Mouse (Mus musculus): Measurements from ENCODE around the gene Hmgcr. TPM values are rescaled to one million over a fixed set of nuclear protein-coding genes. Genes with fewer than 3 reads are reported as not detected.

Hmgcr gene
- polyA plus RNA-seq, 1 experiment from 2014 or later = 73.7 TPM

- H3K27me3 ChIP-seq = no peaks in the 10 kb centered on the region
- H3K9ac ChIP-seq = no peak overlapping the region
- no peak overlapping the region for H3K27ac ChIP-seq
- H3K4me2 ChIP-seq = no peak overlapping the region
- no peaks in the 10 kb centered on the region for H3K9me3 ChIP-seq
- no peaks in the 10 kb centered on the region for H3K36me3 ChIP-seq
- no peak for ATAC-seq (ENCODE audit: insufficient number of reproducible peaks, insufficient read depth, low FRiP score, low TSS enrichment, low read depth)
- no peaks in the 10 kb centered on the region for H3K4me1 ChIP-seq
- no peak overlapping the region for H3K4me3 ChIP-seq
Measured at GRCm38 (mm10) chr13:96681088-96681620, 10.4 kb upstream of the Hmgcr start.

DNA sequence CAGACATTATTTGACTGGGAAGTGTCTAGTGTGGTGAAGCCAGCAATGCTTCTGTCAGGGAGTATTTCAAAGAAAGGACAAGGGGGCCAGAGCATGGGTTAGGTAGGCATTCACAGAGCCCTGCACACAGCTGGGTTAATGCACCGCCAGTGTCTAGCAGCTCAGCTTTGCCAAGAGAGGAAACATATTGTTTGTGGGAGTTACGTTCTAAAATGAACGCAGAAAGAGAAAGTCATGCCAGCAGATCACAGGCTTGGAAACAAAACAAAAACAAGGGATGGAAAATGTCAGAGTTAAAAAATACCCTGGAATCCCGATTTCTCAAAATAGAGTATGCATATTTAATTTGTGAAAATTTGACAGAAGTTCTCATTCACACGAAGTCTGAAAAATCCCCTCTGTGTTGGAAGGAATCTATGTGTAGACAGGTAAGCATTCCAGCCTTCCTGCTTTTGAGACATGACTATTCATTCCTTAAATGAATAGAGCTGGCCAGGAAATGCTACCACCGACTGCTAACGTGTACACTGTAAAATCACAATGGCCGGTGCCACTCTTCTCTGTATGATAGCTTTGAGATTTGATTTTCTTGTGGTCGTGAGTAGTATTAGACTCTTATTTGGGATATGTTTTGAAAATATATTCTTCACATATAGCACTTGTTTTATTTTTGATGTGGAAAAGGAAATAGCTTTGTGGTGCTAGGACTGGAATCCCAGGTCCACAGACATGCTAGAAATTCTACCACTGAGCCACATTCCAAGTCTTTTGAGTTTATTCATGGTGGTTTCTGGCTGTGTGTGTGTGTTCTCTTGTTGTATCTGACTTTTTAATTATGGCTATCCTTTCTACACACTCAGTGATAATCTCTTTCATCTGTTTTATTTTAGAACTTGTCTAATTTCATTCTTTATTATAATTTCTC is 9.7 kb upstream of the Hmgcr start:
- ATAC-seq (ENCODE audit: insufficient number of reproducible peaks, insufficient read depth, low FRiP score, low TSS enrichment, low read depth) = no peak
- H3K4me3 ChIP-seq = no peak overlapping the region
- H3K4me2 ChIP-seq = no peak overlapping the region
- no peak overlapping the region; the same call in 1 of the 2 replicates for H3K27ac ChIP-seq
- no peaks in the 10 kb centered on the region for H3K36me3 ChIP-seq
- 64% methylated on average over 9 of the region's 9 CpGs for WGBS
- H3K4me1 ChIP-seq = no peaks in the 10 kb centered on the region
- H3K27me3 ChIP-seq = no peaks in the 10 kb centered on the region
- no peaks in the 10 kb centered on the region for H3K9me3 ChIP-seq
- H3K9ac ChIP-seq = no peak overlapping the region

- no peak overlapping the region for H3K4me3 ChIP-seq
- H3K27ac ChIP-seq = no peak overlapping the region
- no peaks in the 10 kb centered on the region for H3K4me1 ChIP-seq
- no peaks in the 10 kb centered on the region for H3K36me3 ChIP-seq
- no peaks in the 10 kb centered on the region for H3K27me3 ChIP-seq
- no peak overlapping the region for H3K4me2 ChIP-seq
- 78% methylated on average over 6 of the region's 6 CpGs for WGBS
- ATAC-seq (ENCODE audit: insufficient number of reproducible peaks, insufficient read depth, low FRiP score, low TSS enrichment, low read depth) = no peak
- H3K9ac ChIP-seq = no peak overlapping the region
- no peaks in the 10 kb centered on the region for H3K9me3 ChIP-seq
Measured at GRCm38 (mm10) chr13:96678616-96679015, 7.9 kb upstream of the Hmgcr start.

- Histone ChIP-seq H3K4me3 (no peak overlapping the region), H3K27ac (no peak overlapping the region), H3K4me2 (no peak overlapping the region), H3K9ac (no peak overlapping the region), H3K36me3 (no peaks in the 10 kb centered on the region), H3K27me3 (no peaks in the 10 kb centered on the region), H3K4me1 (no peaks in the 10 kb centered on the region), H3K9me3 (no peaks in the 10 kb centered on the region)
- 74% methylated on average over 1 of the region's 1 CpGs for WGBS
- no peak for ATAC-seq (ENCODE audit: insufficient number of reproducible peaks, insufficient read depth, low FRiP score, low TSS enrichment, low read depth)
Measured at GRCm38 (mm10) chr13:96677071-96677470, 6.3 kb upstream of the Hmgcr start.

GRCm38 (mm10) chr13:96675756-96676155 is 5.0 kb upstream of the Hmgcr start:
- 81% methylated on average over 6 of the region's 6 CpGs for WGBS
- H3K27me3 ChIP-seq = no peaks in the 10 kb centered on the region

GRCm38 (mm10) chr13:96673817-96674216 is 3.1 kb upstream of the Hmgcr start:
- no peak for ATAC-seq (ENCODE audit: insufficient number of reproducible peaks, insufficient read depth, low FRiP score, low TSS enrichment, low read depth)
- H3K4me2 ChIP-seq = no peak overlapping the region
- 79% methylated on average over 7 of the region's 7 CpGs for WGBS
- no peak overlapping the region for H3K27ac ChIP-seq
- H3K27me3 ChIP-seq = no peaks in the 10 kb centered on the region
- H3K4me3 ChIP-seq = no peak overlapping the region
- H3K4me1 ChIP-seq = peaks cover 15% of the 10 kb centered on the region
- H3K9me3 ChIP-seq = no peaks in the 10 kb centered on the region
- H3K9ac ChIP-seq = no peak overlapping the region
- H3K36me3 ChIP-seq = no peaks in the 10 kb centered on the region

More at GRCm38 (mm10) chr13:96675756-96676155, 5.0 kb upstream of the Hmgcr start:
- Histone ChIP-seq H3K9me3 (no peaks in the 10 kb centered on the region), H3K27ac (no peak overlapping the region), H3K36me3 (no peaks in the 10 kb centered on the region), H3K4me3 (no peak overlapping the region), H3K4me1 (peaks cover 8% of the 10 kb centered on the region; the same call in 1 of the 2 replicates), H3K4me2 (no peak overlapping the region), H3K9ac (no peak overlapping the region)
- no peak for ATAC-seq (ENCODE audit: insufficient number of reproducible peaks, insufficient read depth, low FRiP score, low TSS enrichment, low read depth)

GRCm38 (mm10) chr13:96672276-96672675 is 1.5 kb upstream of the Hmgcr start:
- no peak overlapping the region for H3K4me2 ChIP-seq
- H3K36me3 ChIP-seq = no peaks in the 10 kb centered on the region
- H3K9me3 ChIP-seq = no peaks in the 10 kb centered on the region
- H3K4me3 ChIP-seq = no peak overlapping the region
- no peak for ATAC-seq (ENCODE audit: insufficient number of reproducible peaks, insufficient read depth, low FRiP score, low TSS enrichment, low read depth)
- H3K4me1 ChIP-seq = peaks cover 31% of the 10 kb centered on the region
- 53% methylated on average over 6 of the region's 6 CpGs for WGBS
- no peak overlapping the region for H3K27ac ChIP-seq
- no peaks in the 10 kb centered on the region for H3K27me3 ChIP-seq
- H3K9ac ChIP-seq = no peak overlapping the region

DNA sequence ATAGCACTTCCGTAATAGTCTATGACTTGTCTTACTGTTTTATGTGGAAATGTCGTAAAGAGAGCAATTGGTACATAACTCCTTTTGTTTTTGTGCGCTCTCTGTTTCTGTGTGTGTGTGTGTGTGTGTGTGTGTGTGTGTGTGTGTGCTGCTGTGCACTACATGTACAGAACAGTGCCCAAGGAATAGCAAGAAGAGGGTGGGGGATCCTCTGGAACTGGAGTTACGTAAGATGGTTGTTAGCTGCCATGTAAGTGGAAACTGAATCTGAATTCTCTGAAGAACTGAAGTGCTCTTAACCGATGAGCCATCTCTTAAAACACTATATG is 1.1 kb upstream of the Hmgcr start:
- no peaks in the 10 kb centered on the region for H3K27me3 ChIP-seq
- no peaks in the 10 kb centered on the region for H3K36me3 ChIP-seq
- WGBS = 89% methylated on average over 5 of the region's 5 CpGs
- H3K4me1 ChIP-seq = peaks cover 35% of the 10 kb centered on the region
- H3K9ac ChIP-seq = no peak overlapping the region
- no peaks in the 10 kb centered on the region for H3K9me3 ChIP-seq
- no peak overlapping the region; the same call in 1 of the 2 replicates for H3K27ac ChIP-seq
- no peak for ATAC-seq (ENCODE audit: insufficient number of reproducible peaks, insufficient read depth, low FRiP score, low TSS enrichment, low read depth)
- H3K4me2 ChIP-seq = no peak overlapping the region
- H3K4me3 ChIP-seq = no peak overlapping the region

DNA sequence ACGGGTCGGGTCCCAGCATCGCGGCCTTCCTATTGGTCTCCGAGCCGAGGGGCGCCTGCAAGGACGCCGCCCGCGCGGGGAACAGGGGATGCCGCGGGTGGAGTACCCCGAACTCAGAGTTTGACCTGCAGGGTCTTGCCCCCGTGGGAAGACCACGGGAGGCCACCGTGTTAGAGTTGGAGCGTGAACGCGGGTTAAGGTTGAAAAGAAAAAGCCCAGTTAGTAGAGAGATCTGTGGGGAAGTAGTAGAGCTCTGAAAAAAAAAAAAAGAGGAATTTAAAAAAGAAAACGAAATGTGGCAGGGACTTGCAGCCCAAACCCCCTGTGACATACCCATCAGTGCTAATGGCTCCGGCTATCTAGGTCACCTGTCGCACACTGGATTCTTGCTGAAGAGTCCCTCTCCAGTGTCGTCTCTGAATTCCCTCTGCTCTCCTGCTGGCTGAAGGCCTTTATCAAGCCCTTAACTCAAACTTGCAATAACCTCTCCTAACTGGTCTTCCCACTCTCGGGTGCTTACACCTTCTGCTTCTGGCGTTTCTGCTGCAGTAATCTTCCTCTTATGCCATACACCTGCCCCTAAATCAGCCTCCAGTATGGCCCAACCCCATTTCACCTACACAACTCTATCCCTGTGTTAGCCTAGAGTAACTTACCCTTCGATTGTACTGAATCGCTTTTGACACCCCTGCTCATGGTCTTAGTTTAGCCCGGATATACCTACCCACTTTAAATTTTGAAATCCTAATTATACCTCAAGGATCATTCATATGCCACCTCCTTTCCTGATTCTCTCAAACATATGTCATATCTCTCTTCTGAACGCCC is 556 bp upstream of the Hmgcr start:
- no peaks in the 10 kb centered on the region for H3K36me3 ChIP-seq
- peak overlapping the region; percentile 61 for H3K27ac ChIP-seq
- H3K9me3 ChIP-seq = no peaks in the 10 kb centered on the region
- H3K4me2 ChIP-seq = peak overlapping the region; percentile 70
- peak overlapping the region; percentile 61 for H3K9ac ChIP-seq
- no peaks in the 10 kb centered on the region for H3K27me3 ChIP-seq
- no peak for ATAC-seq (ENCODE audit: insufficient number of reproducible peaks, insufficient read depth, low FRiP score, low TSS enrichment, low read depth)
- peaks cover 35% of the 10 kb centered on the region for H3K4me1 ChIP-seq
- H3K4me3 ChIP-seq = peak overlapping the region; percentile 72
- WGBS = 13% methylated on average over 31 of the region's 31 CpGs

- H3K4me3 ChIP-seq = peak overlapping the region; percentile 72
- peak overlapping the region; percentile 94 for H3K9ac ChIP-seq
- H3K27me3 ChIP-seq = no peaks in the 10 kb centered on the region
- peak overlapping the region; percentile 70 for H3K4me2 ChIP-seq
- ATAC-seq (ENCODE audit: insufficient number of reproducible peaks, insufficient read depth, low FRiP score, low TSS enrichment, low read depth) = no peak
- H3K4me1 ChIP-seq = peaks cover 35% of the 10 kb centered on the region
- H3K36me3 ChIP-seq = peaks cover 11% of the 10 kb centered on the region
- 4% methylated on average over 13 of the region's 13 CpGs for WGBS
- no peaks in the 10 kb centered on the region for H3K9me3 ChIP-seq
- H3K27ac ChIP-seq = peak overlapping the region; percentile 89
Measured at GRCm38 (mm10) chr13:96670019-96670405, 724 bp downstream of the Hmgcr start.

- Histone ChIP-seq H3K27me3 (no peaks in the 10 kb centered on the region), H3K9ac (no peak overlapping the region), H3K9me3 (no peaks in the 10 kb centered on the region), H3K4me2 (no peak overlapping the region), H3K27ac (no peak overlapping the region), H3K4me1 (peaks cover 26% of the 10 kb centered on the region), H3K36me3 (peaks cover 63% of the 10 kb centered on the region), H3K4me3 (no peak overlapping the region)
- 92% methylated on average over 7 of the region's 7 CpGs for WGBS
- ATAC-seq (ENCODE audit: insufficient number of reproducible peaks, insufficient read depth, low FRiP score, low TSS enrichment, low read depth) = no peak
Measured at GRCm38 (mm10) chr13:96664419-96664974, 6.2 kb downstream of the Hmgcr start.

Data from embryonic facial prominence, embryonic 13.5 days (tissue).